Mouse (Mus musculus) brain, embryonic 14.5 days (tissue): ENCODE results near the gene Tor1b. TPM values are rescaled to one million over a fixed set of nuclear protein-coding genes. Genes with fewer than 3 reads are reported as not detected.
"Not testable (repeated sequence)": the region's sequence is repeated elsewhere in the genome, so short reads cannot be mapped to it uniquely, and the experiment has no call there.

Experiments used
- DNase-seq: peaks from one replicate; pipeline ENCODE4 v3.0.0-alpha.2; 2011; ENCODE audit warnings: low read depth
- CTCF ChIP-seq: fragments of 200-500 bp; IDR thresholded peaks from 2 replicates; pipeline ENCODE4 v1.5.1; 2012; ENCODE audit warnings: inconsistent platforms, mild to moderate bottlenecking, moderate library complexity, borderline replicate concordance; ENCODE audit not compliant: insufficient read depth, insufficient read length; ENCODE audit errors: extremely low read depth
- POLR2A ChIP-seq: fragments of 200-500 bp; IDR thresholded peaks from 2 replicates; pipeline ENCODE4 v1.6.1; 2012; ENCODE audit warnings: mild to moderate bottlenecking, inconsistent platforms, borderline replicate concordance; ENCODE audit not compliant: poor library complexity, insufficient read depth, insufficient read length, severe bottlenecking; ENCODE audit errors: extremely low read depth
- polyA plus RNA-seq: library from polyadenylated mRNA; depleted of rRNA; stranded (reverse); fragments of >200 nt; gene quantifications from 2 replicates; pipeline ENCODE4 v1.2.3, GENCODE M21; 2012

The Tor1b gene
- polyA plus RNA-seq, 1 experiment, result 32.0 TPM

DNA sequence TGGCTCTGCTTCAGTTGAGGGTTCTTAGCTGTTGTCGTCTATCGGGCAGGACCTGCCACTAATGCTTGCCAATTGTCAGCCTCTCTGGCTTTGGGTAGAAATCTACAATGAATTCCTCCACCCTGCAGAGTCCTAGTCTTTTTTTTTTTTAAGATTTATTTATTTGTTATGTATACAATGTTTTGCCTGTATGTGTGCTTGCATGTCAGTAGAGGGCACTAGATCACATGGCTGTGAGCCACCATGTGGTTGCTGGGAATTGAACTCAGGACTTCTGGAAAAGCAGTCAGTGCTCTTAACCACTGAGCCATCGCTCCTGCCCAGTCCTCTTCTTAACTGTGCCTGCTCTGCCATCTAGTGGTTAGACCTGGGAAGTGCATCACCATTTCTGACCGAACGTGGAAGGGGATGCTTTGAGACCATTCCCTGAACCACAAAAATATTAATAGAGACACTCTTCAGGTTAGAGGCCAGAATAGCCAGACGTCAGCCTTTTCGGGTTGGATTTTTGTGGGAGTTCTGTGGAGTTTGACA is 18.8 kb upstream of the Tor1b start:
- TF ChIP-seq POLR2A (no peak), CTCF (peak; percentile 81)
- DNase-seq, result peak; percentile 82

DNA sequence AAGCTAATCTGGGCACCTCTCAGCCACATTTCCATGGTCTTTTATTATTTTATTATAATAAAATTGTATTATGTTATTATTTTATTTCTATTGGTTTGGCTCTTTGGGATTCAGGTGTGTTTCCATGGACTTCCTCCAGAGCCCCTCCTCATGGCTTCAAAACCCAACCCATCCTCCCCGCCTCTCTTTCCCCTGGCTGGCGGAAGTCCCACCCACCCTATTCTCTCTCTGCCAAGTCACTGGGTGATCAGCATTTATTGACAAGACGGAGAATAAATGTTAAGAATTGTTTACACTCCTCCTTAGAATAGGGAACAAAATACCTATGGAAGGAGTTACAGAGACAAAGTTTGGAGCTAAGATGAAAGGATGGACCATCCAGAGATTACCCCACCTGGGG is 16.0 kb upstream of the Tor1b start:
- TF ChIP-seq POLR2A (no peak), CTCF (no peak)
- no peak for DNase-seq

DNA sequence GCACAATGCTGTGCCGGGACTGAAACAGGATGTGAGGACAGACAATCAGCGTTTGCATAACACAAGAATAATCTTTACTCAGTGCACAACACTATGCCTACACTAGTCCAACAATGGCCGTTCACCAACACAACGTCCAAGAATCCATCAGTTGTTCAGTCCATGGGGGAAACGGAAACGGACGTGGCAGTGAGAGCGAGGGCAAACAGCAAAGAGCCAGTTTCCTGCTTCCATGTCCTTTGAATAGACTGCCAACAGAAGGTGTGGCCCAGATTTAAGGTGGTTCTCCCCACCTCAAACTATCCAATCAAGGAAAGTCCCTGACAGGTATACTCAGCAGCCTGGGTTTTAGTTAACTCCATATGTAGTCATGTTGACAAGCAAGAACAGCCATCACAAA is 15.0 kb upstream of the Tor1b start:
- TF ChIP-seq CTCF (no peak), POLR2A (no peak)
- no peak for DNase-seq

DNA sequence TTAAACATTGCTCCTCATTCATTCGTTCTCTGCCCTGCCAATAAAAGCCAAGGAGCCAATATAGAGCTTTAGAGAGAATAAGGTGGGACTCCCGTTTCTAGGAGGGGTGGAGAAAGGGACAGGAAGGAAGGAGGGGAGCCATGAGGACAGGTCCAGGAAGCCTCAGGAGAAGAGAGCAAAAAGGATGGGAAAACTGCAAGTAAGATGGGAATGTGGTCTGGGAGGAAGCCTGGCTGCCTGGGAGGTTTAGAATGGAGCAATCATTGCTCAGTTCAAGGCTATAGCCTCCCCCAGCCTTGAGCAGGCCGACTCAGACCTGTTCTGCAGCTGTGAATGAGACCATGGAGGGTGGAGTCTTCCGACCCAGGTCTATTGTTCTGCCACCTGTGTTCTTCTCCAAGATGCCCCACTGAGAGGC is 14.2 kb upstream of the Tor1b start:
- TF ChIP-seq POLR2A (no peak), CTCF (no peak)
- no peak for DNase-seq

DNA sequence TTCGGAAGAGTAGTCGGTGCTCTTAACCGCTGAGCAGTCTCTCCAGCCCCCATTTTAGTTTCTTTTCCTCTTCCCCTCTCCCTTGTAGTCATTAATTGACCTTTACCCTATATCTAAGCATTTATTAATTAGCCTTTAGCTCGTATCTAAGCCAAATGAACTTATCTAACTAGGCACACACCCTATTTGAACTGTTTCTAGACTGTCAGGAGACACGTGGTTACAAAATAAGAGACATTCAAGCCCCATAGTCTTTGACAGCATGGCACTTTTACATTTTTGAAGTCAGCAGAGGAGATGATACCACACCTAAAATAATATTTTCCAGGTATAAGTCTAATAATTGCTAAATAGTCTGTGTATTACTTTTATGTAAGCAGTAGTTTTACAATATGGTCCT is 11.2 kb upstream of the Tor1b start:
- DNase-seq, result no peak
- TF ChIP-seq POLR2A (no peak), CTCF (no peak)

DNA sequence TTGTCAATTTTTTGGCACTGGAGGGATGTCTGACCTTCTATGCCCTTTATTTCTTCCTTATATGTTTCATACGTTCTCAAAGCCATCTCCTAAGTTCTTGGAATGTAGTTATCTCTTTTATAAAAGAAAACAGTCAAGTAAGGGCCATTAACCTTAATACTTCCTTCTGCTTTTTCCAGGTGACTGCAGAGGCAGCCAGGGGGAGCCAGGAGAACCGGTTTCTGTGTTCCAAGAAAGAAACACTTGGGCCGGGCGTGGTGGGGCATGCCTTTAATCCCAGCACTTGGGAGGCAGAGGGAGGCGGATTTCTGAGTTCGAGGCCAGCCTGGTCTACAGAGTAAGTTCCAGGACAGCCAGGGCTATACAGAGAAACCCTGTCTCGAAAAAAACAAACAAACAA is 10.6 kb upstream of the Tor1b start:
- not testable (repeated sequence) for DNase-seq

DNA sequence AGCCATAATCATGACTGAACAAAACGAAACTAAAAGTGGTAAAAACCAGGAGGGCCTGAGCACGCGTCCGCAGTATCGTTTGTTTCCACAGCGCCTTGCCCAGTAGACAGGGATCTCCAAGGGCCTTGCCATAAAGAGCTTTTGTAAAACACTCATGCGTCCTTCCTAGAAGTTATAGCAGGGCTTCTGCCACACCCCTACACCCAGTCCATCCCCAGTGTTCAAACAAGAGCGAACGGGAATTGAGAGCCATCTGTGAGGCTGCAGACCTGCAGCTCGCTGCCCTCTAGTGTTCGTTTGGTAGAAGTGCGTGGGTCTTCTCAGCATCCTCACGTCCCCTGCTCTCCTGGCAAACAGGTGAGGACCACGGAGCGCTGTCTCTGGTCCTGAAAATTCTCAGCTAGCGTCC is 10.2 kb upstream of the Tor1b start:
- DNase-seq, result peak; percentile 88
- TF ChIP-seq CTCF (peak; percentile 96), POLR2A (no peak)

DNA sequence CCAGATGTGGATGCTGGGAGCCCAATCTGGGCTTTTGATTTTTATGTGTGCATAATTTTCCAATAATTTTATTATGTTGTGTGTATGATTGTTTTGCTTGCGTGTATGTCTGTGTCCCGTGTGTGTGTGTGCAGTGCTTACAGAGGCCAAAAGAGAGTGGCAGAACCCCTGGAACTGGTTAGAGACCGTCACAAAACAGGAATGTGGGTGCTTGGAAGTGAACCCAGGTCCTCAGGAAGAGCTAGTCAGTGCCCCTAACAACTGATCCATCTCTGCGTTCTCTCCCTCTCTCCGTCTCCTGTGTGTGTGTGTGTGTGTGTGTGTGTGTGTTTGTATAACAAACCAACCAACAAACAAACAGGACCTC is 319 bp upstream of the Tor1b start:
- no peak for TF ChIP-seq CTCF
- no peak for TF ChIP-seq POLR2A
- no peak for DNase-seq

DNA sequence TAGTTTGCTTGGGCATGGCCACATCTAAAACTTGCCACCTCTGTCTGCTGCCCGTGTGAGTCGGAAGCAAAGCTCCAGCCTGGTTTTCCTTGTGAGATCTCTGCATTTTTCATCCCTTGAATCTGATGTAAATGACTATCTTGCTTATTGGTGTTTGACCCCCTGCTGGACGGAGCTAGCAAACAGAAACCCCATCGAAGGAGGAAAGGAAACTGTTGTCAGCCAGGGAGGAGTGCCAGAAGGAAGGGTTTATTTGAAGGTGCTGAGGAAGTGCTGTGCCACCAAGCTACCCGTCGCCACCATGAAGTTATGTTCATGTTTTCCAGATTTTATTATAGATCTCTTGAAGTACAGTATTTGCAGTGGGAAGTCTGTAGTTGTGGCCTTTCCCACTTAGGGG is 2.0 kb downstream of the Tor1b start:
- no peak for DNase-seq
- no peak for TF ChIP-seq POLR2A
- TF ChIP-seq CTCF, result no peak

DNA sequence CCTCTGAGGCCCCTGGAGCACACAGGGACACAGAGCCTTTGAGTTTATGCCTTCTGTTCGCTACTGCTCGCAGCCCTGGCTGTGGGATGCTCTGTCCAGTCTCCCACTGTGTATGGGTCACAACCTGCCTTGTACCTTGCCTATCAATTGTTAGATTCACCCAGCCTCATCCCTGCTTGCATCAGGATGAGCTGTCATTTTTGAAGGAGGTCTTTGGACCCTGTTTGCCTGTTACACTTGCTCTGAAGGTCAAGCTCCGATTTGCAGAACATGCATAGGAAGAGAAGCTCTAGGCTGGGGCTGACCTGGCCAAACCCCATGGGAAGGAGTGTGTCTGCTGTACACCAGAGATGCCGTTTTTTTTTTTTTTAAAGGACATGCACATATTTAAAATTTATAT is 4.8 kb downstream of the Tor1b start:
- DNase-seq, result no peak
- TF ChIP-seq POLR2A, result no peak
- TF ChIP-seq CTCF, result no peak

DNA sequence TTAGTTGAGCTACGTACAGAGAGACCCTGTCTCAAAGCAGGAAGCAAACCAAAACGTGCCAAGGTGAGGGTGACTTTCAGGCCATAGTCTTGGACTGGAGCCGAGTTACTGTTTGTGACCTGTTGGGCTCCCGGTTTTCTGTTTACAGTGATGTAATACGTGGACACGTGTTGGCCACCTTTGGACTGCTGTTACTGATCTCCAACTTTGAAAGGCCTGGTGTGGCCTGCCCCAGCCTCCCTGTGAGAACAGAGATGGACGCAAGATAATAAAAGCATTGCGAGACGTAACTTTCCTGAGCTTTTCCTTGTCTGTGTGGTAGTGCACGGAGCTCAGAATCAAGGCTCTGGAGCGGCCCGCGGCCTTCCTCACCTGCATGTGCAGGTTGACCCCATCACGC is 6.0 kb downstream of the Tor1b start:
- DNase-seq, result no peak
- TF ChIP-seq CTCF, result no peak
- no peak for TF ChIP-seq POLR2A

DNA sequence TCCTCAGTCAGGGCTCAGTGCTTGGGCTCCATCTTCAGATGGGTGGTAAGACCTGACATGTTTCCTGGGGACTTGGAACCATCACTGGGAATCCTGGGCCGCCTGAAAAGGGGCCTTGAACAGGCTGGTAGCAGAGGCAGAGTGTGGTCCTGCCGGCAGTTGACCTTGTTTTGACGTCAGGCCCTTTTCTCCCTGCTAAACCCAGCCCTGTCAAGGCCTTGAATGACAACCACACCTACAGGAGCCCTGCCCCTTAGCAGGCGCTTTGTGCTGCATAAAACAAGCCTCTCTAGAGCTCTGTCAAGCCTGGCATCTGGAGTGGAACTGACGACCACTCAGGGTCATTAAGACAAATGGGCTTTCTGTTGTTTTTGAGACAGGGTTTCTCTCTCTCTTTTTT is 7.1 kb downstream of the Tor1b start:
- DNase-seq, result no peak
- TF ChIP-seq CTCF (no peak), POLR2A (no peak)

DNA sequence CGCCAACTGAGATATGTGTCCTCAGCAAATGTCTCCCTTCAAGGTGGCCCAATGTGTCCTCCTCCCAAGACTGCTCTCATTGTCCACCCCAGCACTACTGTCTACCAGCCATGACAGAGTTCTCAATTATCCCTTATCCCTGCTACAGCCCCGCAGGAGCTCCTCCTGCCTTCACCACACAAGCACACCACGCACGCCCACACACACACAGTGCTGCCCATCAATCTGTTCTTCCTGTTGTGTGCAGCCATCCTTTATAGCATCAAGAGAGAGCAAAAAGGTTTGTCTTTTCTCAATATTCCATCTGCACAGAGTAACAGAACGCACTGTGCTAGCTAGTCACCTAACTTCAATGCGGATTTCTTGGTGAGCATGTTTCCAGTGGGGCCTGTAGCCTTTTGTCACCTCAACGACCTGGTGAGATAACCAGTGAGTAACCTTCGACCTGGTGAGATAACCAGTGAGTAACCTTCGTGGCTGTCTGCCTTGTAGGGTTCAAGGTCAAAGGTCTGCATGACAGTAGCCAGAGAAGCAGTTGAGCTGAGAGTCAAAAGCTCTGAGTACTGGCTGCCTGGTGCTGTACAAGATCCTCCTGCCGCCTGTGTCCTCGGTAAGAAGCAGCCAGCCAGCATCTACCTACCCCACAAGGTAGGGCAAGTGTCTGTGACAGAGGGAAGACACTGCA is 10.0 kb downstream of the Tor1b start:
- DNase-seq, result no peak
- TF ChIP-seq POLR2A, result no peak

DNA sequence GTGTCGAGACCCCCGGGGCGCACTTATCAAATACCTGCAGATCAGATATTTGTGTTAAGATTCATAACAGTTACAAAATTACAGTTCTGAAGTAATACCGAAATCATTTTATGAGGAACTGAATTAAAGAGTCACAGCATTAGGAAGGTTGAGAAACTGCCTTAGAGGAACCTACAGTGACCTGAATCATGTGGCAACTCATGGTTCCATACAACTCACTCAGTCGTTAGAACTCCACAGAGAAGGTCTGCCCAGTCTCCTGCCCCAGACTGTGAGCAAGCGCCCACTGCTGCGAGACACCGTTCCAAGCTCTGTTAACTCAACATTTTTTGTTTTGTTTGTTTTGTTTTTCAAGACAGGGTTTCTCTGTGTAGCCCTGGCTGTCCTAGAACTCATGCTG is 12.9 kb downstream of the Tor1b start:
- TF ChIP-seq CTCF, result no peak
- no peak for TF ChIP-seq POLR2A
- no peak for DNase-seq
